Mouse (Mus musculus) G1E (cell line): ENCODE data around the gene Fam180a.

ENCODE experiments used
- CTCF ChIP-seq: IDR thresholded peaks from 2 replicates; pipeline ENCODE4 v1.5.1; 2012; ENCODE audit warnings: low read depth, low read length, inconsistent platforms, mixed read lengths
- GATA1 ChIP-seq: IDR thresholded peaks from 2 replicates; pipeline ENCODE4 v1.6.1; 2012; ENCODE audit warnings: borderline replicate concordance, low read length, inconsistent platforms, mixed read lengths

GRCm38 (mm10) chr6:35279306-35279705 is 46.6 kb downstream of the Fam180a start:
- TF ChIP-seq CTCF (no peak), GATA1 (no peak)
